Mouse (Mus musculus): Measurements from ENCODE around the gene Gng11. TPM values are rescaled to one million over a fixed set of nuclear protein-coding genes. Genes with fewer than 3 reads are reported as not detected.

Gng11 gene
- polyA plus RNA-seq, 1 experiment from 2014 or later, result 18.4 TPM

GRCm38 (mm10) chr6:4052843-4053242 lies 49.1 kb downstream of the Gng11 start:
- Histone ChIP-seq H3K27me3 (replicated peaks; ENCODE audit: control insufficient read depth, insufficient read depth, low read length) (no peaks in the 10 kb centered on the region), H3K4me3 (replicated peaks; ENCODE audit: low read length) (no peak overlapping the region), H3K9ac (replicated peaks; ENCODE audit: low read depth, low read length) (no peak overlapping the region), H3K36me3 (ENCODE audit: control insufficient read depth, insufficient read depth) (no peaks in the 10 kb centered on the region), H3K27ac (ENCODE audit: low read length) (no peak overlapping the region), H3K4me1 (replicated peaks; ENCODE audit: control insufficient read depth, insufficient read depth, low read length) (no peaks in the 10 kb centered on the region), H3K4me2 (ENCODE audit: low read length) (no peak overlapping the region), H3K9me3 (ENCODE audit: control insufficient read depth, low read length) (no peaks in the 10 kb centered on the region)
- no peak for ATAC-seq
- 65% methylated on average over 1 of the region's 1 CpGs for WGBS

DNA sequence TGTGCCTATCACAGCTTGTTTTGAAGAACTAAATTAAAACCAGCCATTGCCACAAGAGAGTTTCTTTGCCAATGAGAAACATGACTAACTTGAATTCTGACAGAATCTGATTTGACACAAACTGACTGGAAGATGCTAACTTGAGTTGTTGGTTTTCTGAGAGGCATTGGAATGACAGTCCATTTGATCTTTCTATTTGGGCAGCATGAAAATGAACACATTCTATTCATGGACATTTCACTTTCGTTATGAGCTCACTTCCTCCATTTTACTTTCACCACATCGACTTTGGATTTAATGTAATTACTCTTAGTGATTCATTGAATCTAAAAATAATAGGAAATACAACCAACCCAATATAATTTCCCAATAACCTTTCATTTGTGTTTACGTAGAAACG lies 50.7 kb downstream of the Gng11 start:
- H3K9me3 ChIP-seq (ENCODE audit: control insufficient read depth, low read length), result no peaks in the 10 kb centered on the region
- H3K4me1 ChIP-seq (replicated peaks; ENCODE audit: control insufficient read depth, insufficient read depth, low read length), result no peaks in the 10 kb centered on the region
- 94% methylated on average over 4 of the region's 4 CpGs for WGBS
- no peak overlapping the region for H3K27ac ChIP-seq (ENCODE audit: low read length)
- H3K27me3 ChIP-seq (replicated peaks; ENCODE audit: control insufficient read depth, insufficient read depth, low read length), result no peaks in the 10 kb centered on the region
- no peak for ATAC-seq
- no peaks in the 10 kb centered on the region for H3K36me3 ChIP-seq (ENCODE audit: control insufficient read depth, insufficient read depth)
- H3K4me2 ChIP-seq (ENCODE audit: low read length), result no peak overlapping the region
- H3K4me3 ChIP-seq (replicated peaks; ENCODE audit: low read length), result no peak overlapping the region
- no peak overlapping the region for H3K9ac ChIP-seq (replicated peaks; ENCODE audit: low read depth, low read length)

Other genes starting within 250 kb of the Gng11 start
- gene Calcr, start 239.2 kb upstream of the Gng11 start, polyA plus RNA-seq (2015; fragmentation: Nextera tagmentation; extraction: Ambion mirVana), result 1.0 and 3.3 TPM in 2 replicates
- 0.41 and 0.46 TPM in 2 replicates for gene Tfpi2, start 15.0 kb upstream of the Gng11 start, polyA plus RNA-seq (2015; fragmentation: Nextera tagmentation; extraction: Ambion mirVana)
- not detected in 2 replicates for gene Gngt1, start 10.1 kb upstream of the Gng11 start, polyA plus RNA-seq (2015; fragmentation: Nextera tagmentation; extraction: Ambion mirVana)
- gene Bet1, start 83.1 kb downstream of the Gng11 start, polyA plus RNA-seq (2015; fragmentation: Nextera tagmentation; extraction: Ambion mirVana), result 31.5 and 36.7 TPM in 2 replicates